Mouse (Mus musculus) inflammation-experienced regulatory T-cells, adult 6 months (primary cell): ENCODE results near the gene Cdc42se2. TPM values are rescaled to one million over a fixed set of nuclear protein-coding genes. Genes with fewer than 3 reads are reported as not detected.

Experiments
- ATAC-seq: one replicate; pipeline ENCODE4 v1.8.0; 2017
- polyA plus RNA-seq, 3 experiments: library from polyadenylated mRNA; unstranded; fragments of 100-300 nt; shearing (Covaris generic); gene quantifications; one replicate each; pipeline ENCODE4 v1.2.1; 2017

Gene Cdc42se2
- polyA plus RNA-seq, 3 experiments from 2014 or later: 243 to 360 (median 322) TPM

DNA sequence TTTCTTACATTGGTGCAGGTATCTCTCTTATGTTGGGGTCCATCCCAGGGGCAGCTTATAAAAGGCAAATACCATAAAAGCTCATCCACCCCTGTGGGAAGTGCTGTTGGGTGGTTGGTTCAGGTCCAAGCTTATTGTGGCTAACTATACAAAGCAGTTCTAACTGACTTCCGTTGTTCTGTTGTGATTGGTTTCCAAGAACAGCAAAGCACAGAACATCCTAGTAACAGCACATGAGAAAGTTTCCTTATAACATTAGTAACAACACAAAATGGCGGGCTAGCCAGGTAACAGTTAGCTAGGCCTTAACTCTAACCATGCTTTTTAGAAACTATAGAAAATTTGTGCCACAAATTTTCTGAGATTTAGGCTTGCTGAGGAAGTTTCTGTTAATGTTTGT is 79.3 kb downstream of the Cdc42se2 start:
- ATAC-seq: peak; percentile 65

DNA sequence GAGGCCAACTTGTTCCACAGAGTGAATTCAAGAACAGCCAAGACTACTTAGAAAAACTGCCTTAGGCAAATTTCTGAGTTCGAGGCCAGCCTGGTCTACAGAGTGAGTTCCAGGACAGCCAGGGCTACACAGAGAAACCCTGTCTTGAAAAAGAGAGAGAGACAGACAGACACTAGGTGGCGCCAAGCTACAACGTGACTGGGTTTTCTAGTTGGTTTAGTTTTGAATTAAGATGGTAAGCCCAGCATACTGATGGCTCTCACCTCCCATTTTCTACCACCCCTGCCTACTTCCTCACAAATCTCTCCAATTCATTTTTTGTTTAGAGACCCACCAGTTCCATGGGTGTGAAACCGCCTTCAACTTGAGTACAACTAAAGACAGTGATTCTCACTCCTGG is 84.2 kb downstream of the Cdc42se2 start:
- peak; percentile 43 for ATAC-seq

DNA sequence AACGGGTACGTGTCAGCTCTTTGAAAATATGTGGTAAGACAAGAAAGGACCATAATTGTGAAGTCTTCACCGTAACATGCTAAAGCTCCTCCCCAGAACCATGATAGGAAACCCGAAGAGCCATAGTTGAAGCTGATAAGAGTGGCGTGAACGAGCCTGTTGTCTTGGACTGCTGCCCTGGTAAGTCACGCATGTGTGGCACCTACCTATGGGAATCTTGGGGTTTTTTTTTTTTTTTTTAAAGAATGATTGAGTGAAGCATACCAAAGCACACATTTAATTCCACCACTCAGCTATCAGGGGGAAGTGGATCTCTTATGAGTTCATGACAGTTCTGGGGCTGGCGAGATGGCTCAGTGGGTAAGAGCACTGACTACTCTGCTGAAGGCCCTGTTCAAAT is 85.6 kb downstream of the Cdc42se2 start:
- ATAC-seq: no peak

DNA sequence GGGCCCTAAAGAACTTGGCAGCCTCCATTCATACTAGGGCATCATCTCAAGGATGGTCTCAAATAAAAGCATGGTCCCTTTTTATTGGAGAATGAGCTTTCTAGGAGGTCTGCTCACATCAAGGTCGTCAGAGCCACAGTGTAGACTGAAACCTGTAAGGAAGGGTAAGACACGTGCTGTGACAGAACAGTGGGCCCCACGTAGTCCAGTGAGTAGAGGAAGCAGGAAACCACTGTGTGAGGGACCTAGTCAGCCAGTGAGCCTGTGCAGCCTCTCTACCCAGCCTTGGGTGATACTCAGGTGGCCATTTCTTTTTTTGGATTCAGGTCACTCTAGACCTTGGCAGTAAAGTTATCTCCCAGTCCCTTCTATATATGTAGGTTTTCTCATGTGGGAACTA is 87.5 kb downstream of the Cdc42se2 start:
- peak; percentile 72 for ATAC-seq

DNA sequence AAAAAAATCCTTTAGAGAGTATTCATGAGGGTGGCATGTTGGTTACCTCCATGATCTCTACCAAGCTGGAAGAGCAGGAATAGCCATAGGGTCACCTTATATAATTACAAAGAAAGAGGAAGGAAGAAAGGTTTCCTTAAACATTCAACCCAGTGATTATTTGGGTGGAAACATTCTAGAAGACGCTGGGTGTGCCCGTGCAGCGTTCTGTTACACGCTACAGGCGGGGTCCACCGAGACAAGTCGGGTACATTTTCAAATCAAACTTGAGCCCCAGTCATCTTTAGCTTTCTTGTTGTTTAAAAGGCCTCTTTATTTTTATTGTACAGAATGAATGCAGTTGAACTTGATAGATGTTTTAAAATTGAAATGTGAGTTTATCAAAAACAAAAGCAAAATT is 88.8 kb downstream of the Cdc42se2 start:
- no peak for ATAC-seq

DNA sequence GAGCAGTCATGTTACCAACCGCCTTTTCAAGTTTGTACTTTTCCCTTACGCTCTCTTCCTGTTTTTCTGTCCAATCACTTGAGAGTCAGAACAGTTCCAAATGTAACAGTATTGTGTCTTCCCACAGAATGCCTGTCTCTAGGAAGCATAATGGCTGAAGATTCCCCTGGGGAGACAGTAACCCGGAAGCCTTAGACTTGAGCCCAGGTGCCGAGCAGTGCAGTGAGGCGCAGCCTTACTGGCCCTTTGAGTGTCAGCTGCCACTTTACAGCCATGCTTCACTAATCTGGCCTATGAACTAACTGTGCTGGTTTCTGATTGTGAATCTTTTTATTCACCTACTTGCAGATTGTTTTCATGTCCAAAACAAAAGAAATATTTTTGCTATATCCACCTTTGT is 89.9 kb downstream of the Cdc42se2 start:
- no peak for ATAC-seq

DNA sequence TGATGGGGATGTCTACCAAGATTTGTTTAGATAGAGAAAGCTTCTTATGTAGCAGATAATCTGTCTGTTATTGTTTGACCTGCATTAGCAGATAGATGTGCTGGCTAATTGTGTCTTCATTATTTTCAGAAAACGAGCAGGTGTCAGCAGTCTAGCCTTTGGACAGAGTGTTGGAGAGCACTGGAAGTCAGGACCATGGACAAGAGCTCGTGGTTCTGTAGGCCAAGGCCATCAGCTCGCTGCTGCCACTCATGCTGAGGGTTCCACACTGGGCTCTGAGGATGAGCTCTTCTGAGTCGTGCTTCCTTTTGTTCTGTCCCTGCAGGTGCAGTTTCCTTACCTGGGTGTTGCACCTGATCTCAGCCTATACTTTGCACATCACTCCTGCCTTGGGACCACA is 91.5 kb downstream of the Cdc42se2 start:
- no peak for ATAC-seq

DNA sequence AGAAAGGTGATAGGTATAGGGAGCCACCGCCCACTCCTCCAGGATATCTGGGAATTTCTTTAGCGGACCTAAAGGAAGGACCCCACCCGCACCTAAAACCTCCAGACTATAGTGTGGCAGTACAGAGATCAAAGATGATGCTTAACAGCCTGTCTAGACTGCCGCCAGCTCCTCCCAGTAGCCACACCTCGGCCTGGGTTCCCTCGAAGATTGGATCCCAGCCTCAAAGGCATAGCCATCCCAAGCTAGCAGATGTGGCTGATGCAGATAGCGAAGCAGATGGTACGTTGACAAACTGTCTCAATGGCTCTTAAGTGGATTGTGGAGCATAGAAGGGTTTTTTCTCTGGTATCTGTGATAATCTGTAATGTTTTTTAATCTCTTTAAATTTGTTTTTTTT is 93.2 kb downstream of the Cdc42se2 start:
- ATAC-seq: no peak

DNA sequence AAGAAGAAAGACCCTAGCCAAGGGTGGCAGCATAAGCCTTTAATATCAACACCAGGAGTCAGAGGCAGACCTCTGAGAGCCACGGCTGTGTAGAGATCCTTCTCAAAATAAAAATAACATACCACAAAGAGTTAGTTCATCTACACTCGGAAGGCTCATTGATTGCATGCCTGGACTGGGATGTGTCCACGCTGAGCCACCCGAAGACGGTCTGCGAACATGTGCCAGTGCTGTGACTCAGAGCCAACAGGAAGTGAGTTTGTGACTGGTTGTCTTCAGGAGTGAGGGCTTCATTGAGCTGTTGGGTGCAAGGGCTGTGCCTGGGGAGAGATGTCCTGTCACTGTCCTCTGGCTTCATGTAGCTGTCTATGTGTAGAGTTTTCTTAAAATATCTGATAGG is 93.8 kb downstream of the Cdc42se2 start:
- no peak for ATAC-seq

DNA sequence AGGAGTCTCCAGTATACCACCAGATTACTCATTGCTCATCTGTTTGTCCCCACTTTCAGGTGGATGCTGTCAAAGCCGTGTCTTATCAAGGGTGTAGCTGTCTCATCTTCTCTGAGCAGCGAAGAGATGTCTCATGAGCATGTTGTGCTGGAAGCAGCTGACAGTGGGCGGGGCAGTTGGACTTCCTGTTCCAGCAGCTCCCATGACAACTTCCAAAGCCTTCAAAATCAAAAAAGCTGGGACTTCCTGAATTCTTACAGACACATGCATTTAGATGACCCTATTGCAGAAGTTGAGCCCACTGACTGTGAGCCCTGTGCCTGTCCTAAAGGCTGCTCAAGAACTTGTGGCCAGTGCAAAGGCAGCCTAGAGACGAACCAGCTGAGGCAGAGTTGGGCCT is 96.3 kb downstream of the Cdc42se2 start:
- ATAC-seq: no peak

DNA sequence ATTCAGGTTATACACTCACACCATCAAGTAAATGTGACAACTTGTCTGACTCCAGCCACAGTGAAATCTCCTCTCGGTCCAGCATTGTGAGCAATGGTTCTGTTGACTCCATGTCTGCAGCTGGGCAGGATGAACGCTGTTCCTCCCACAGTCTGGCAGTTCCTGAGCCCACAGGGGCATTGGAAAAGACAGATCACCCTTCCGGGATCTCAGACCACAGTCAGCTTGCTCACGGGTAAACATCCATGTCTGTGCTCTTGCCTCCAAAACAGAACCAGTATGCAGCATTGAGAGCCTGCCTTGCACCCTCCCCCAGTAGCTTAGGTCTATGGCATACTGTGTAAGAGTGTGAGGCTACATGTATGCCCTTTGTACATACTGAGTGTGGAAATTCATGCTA is 97.3 kb downstream of the Cdc42se2 start:
- ATAC-seq: no peak

DNA sequence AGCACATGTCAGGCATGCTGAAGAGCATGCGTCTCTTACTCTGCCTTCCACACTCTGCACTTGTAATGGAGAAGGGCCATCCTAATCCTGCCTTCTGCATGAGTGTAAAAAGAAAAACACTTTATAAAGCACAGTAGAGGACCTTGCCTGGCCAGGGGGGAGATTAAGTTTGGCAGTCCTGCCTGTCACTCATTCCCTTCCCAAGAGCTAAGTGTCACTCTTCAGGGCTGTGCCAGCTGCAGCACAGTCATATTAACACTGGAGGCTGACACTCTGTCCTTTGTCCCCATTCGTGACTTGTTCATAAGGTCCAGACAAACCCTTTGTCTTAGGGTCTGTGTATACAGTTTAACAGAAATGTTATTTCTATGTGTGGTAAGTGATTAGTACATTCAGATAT is 102.6 kb downstream of the Cdc42se2 start:
- no peak for ATAC-seq

DNA sequence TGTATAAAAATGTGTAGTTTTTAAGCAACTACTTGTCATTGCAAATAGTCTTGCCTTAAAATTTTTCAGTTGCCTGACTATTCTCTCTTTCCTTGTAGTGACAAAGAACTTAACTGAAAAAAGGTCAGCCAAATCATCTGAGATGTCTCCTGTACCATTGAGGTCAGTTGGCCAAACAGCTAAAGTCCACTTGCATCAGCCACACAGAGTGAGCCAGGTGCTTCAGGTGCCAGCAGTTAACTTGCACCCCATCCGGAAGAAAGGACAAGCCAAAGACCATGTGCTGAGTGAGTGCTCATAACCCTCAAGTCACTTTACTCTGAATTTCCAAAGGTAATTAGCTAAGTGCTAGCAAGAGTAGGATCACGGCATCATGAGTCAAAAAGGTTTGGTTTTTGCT is 108.3 kb downstream of the Cdc42se2 start:
- no peak for ATAC-seq

DNA sequence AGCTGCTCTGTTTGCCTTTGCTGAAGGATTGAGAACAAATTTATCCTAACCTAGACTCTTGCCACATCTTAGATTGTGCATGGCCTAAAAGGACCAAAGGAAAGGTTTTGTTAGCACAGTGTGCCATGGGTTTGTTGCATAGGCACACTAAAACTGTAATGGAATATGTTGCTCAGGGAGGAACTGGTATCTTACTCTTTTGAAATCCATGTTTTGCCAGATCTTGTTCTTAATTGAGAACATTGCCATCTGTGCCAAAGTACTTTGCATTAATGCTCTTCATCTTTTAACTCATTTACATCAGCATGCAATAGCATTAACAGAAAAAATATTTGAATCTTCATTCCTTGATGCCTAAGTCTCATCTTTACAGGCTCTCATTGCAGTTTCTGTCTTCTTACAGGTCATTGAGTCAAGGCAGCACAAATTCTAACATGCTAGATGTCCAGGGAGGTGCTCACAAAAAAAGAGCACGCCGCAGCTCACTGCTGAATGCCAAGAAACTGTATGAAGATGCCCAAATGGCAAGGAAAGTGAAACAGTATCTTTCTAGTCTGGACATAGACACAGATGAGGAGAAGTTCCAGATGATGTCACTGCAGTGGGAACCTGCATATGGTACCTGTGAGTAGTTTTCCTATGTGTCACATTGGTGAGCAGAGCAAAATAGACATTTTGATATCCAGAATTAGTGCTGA is 111.5 kb downstream of the Cdc42se2 start:
- no peak for ATAC-seq

DNA sequence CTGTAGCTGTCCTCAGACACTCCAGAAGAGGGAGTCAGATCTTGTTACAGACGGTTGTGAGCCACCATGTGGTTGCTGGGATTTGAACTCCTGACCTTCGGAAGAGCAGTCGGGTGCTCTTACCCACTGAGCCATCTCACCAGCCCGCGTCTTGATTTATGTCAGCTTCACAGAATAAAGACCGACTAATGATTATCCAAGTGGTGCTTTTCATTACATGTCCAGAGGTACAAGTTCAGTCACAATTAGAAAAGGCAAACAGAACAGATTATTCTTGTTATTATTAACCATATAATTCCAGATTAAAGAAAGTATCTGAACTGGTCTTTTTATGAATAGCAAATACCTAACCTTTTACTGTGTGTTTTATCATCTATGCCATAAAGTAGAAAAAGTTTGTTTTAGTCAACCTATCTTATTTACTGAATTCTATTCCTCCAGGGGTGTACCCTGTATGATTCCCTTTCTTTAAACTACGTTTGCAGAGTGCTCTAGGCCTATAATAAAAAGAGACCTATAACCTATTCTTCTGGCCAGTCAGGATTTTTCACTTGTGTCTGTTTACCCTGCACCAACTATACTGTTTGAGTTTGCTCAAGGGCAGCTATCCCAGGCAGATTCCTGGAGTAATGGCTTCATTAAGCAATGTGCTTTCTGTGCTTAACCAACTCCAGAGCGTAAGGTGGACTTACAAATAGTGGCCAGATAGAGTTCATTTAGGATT is 113.7 kb downstream of the Cdc42se2 start:
- no peak for ATAC-seq

Other genes starting within 250 kb of the Cdc42se2 start
- 1 to 10 TPM; 3.4 to 6.4 (median 3.7) TPM for gene Lyrm7, start 73.2 kb upstream of the Cdc42se2 start, polyA plus RNA-seq
- gene Hint1, start 78.7 kb upstream of the Cdc42se2 start, polyA plus RNA-seq: 100 to 1,000 TPM; 423 to 700 (median 441) TPM
- gene Gpx3, start 114.8 kb upstream of the Cdc42se2 start, polyA plus RNA-seq: 1 to 10 TPM in 1 of 3 experiments, under 1 TPM in 2; 0.67 to 1.6 (median 0.85) TPM
- gene Tnip1, start 175.2 kb upstream of the Cdc42se2 start, polyA plus RNA-seq: 100 to 1,000 TPM in 2 of 3 experiments, 10 to 100 TPM in 1; 64.4 to 113 (median 110) TPM
- gene Anxa6, start 245.8 kb upstream of the Cdc42se2 start, polyA plus RNA-seq: 100 to 1,000 TPM; 347 to 625 (median 370) TPM